Mouse (Mus musculus) urinary bladder, adult 18-20 months (tissue): Measurements from ENCODE around the gene Acot7.
"Not testable (repeated sequence)": the region's sequence is repeated elsewhere in the genome, so short reads cannot be mapped to it uniquely, and the experiment has no call there.

Source experiments
- DNase-seq, 2 experiments: peaks; one replicate each; pipeline ENCODE4 v3.0.0; 2022; ENCODE audit warnings: low spot score in 2 of 2, mixed read lengths in 2 of 2

Gene Acot7

DNA sequence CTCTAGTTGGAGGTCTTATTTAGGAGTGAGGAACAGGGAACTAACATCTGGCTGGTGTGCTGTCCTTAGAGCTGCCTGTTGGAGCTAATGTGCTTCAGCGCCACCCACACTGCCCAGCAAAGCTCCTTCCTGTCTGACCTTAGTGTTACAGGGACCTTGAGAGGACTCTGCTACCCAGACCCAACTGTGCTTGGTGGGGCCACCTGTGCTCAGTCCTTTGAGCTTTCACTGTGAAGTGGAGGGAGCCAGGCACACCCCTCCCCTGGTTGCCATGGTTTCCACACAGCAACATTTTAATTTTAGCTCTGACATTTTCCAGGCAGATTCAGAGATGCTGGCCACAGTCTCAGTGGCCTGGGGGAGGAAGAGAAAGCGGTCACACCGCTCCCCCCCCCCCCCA is 25.0 kb downstream of the Acot7 start:
- DNase-seq: no peak

GRCm38 (mm10) chr4:152204663-152205062 is 26.7 kb downstream of the Acot7 start:
- no peak for DNase-seq

DNA sequence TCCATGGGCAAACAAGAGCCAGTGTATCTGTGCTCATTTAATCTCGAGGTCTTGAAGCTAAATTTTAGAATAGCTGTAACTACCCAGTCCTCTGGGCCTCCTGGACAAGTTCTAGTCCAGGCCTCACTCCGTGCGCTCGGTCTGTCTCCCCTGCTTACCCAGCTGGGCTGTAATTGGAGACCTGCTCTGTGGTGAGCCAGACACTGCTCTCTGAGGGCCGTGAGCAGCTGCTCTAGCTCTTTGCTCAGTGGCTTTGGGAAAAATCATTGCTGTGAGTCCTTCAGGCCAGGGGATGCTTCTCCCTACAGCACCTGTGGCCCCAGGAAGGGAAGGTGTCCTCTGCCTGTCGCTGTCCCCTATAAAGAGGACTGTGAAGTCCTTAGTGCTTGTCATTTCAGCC is 28.3 kb downstream of the Acot7 start:
- DNase-seq: no peak

- no peak for DNase-seq
Measured at GRCm38 (mm10) chr4:152209623-152210022, 31.7 kb downstream of the Acot7 start.

DNA sequence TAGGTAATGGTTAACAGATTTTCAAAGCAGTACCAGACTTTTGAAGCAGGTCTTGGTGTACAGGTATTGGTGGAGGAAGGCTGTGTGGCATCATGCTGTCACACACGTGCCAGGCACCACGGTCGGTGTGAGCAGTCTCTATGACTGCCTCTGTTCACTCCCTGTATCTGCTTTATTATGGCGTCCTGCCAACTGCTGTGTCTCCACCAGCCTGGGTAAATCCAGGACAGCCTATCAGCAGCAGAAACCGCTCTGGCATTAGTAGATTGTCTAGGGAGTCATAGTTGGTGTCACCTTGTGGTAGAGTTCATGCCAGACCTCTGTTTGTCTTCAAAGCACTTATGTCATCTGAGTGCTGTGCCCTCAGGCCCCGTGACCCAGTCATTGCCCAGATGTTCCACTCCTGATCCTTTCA is 34.2 kb downstream of the Acot7 start:
- DNase-seq: no peak

GRCm38 (mm10) chr4:152212531-152212930 is 34.6 kb downstream of the Acot7 start:
- DNase-seq: peak in 1 of 2 experiments; percentile 36

- DNase-seq: no peak
Measured at GRCm38 (mm10) chr4:152212974-152213373, 35.0 kb downstream of the Acot7 start.

DNA sequence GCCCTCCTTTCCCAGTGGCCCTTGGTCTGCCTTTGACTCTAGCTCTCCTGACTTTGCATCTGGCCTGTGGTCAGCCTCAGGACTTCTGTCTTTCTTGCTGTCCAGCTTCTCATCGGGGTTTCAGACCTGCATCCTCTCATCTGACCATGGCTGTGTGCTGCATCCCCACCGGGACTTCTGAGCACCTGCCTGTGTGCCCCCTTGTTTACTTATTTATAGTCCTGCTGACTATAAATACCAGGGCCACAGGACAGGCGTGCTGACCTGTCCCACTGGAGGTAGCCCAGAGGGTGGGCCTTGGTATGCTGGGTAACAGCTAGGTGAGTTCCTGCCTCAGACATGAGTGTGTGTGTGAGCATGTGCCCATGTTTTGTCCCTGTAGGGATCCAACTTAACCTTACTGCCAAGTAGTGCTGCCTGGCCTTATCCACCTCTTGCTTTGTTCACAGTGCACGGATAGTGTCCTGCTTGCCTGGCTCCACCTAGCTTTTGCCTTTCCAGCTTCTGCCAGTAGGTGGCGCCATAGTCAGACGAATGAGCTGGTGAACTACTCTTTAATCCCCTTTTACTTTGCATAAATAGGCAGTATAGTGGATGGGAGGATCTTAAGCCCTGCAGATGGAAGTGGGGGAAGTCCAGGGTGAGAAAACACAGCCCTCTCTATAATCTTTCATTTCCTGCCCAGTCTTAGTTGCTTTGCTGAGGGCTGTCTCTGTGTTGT is 36.0 kb downstream of the Acot7 start:
- peak; percentile 76 to 89 for DNase-seq

GRCm38 (mm10) chr4:152214871-152215415 is 37.0 kb downstream of the Acot7 start:
- no peak for DNase-seq

- DNase-seq: no peak
Measured at GRCm38 (mm10) chr4:152219591-152219990, 41.7 kb downstream of the Acot7 start.

DNA sequence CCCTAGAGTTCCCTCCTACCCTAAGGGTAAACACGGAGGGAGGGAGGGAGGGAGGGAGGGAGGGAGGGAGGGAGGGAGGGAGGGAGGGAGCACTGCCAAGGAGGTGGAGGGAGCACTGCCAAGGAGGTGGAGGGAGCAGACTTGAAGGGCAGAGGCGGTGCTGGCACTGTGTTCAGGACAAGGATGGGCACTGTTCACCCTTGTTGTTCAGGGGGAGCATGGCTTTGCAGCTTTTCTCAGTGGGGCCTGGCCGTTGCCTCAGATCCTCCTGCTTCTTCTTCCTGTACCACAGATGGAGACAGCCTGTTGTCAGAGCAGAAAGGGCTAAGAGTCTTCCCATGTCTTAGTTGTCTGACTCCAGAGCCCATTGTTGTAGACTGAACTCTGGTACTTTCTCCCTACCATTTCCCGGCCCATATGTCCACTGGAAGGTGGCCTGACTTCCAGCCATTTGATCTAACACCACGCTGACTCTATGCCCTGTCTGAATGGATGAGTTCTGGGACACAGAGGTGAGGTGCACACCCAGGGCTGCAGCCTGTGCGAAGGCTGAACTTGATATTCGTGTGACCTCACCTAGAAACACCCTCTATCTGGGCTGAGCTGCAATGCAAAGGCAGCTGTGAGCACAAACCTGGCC is 43.0 kb downstream of the Acot7 start:
- DNase-seq: no peak

DNA sequence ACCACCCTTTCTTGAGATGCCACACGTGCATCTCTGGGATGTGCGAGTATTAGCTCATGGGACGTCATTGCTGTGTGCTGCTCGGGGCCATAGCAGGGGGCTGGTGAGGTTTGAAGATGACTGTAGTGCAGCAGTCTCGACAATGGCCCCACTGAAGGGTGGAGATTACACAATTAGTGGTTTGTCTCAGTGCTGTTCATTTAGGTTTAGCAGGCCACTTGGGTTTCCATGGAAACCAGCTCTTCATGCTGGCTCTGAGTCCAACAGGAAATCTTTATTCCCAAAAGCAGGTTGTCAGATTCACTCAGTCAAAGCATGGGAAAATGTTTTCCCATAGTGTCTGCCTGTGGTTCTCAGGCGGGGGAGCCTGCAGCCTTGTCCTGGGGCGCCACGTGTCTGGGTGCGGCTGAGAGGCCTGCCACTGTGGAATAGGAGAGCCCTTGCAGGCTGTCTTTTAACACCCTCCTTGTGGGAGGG is 43.5 kb downstream of the Acot7 start:
- no peak for DNase-seq

DNA sequence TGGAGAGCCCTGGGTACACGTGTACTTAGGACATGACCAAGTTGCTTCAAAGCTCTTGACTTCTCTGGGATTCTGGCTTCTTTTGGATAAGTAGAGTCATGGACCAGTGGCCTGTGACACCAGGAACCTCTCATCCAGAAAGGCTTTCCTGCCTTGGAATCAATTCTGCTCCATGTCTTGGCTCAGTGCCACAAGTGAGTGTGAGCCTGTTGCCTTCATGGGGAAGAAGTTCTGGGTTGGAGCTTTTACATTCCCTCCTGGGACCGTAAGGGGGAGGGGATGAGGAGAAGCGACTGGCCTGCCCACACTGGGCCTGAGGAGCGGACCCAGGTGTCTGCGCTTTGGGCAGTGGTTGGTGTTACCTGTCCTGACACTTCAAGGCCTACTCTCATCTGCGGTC is 44.2 kb downstream of the Acot7 start:
- DNase-seq: no peak

GRCm38 (mm10) chr4:152222513-152222912 is 44.6 kb downstream of the Acot7 start:
- no peak for DNase-seq

DNA sequence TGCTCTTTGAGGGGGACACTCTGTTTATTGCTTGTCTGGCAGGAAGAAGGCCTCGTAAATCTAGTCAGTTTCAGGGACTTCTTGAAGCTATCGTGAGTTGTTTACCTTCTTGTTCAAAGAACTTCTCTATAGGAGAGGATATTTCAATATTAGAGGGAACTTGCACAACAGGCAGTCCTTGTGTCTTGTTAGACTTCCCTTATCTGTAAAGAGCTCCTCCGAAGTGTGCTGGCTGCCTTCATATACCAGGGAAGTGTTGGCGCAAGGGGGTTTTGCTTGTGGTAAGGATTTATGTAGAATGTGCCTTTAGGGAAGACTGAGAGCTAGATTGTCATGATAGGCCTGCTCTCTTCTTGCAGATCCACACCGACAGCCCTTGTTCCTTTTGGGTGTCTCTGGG is 46.2 kb downstream of the Acot7 start:
- DNase-seq: no peak

DNA sequence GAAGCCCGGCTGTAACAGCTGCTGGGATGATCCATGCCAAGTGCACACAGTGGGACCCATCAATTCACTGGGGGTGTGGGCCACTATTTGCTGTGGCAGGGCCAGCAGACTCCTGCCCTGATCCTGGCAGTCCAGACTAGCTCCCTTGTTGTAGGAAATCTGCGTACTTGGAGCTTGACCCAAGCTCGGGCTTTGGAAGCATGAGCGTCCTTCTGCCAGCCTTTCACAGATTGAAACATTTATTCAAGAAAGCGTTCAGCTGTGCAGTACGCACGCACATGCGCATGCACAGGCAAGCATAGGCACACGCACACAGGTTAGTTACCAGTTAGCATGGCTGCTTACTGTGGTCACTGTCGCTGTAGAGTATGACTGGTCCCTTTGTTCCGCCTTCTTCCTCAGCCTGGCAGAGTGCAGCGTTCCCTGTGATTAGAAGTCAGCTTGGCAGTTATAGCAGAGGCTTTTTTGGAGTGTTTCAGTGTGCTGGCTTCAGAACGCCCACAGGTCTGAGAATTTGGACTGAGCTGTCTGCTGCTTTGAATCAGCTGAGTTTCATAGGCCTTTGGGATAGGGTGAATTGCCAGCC is 49.1 kb downstream of the Acot7 start:
- no peak for DNase-seq

GRCm38 (mm10) chr4:152227749-152228527 is 50.0 kb downstream of the Acot7 start:
- no peak for DNase-seq

DNA sequence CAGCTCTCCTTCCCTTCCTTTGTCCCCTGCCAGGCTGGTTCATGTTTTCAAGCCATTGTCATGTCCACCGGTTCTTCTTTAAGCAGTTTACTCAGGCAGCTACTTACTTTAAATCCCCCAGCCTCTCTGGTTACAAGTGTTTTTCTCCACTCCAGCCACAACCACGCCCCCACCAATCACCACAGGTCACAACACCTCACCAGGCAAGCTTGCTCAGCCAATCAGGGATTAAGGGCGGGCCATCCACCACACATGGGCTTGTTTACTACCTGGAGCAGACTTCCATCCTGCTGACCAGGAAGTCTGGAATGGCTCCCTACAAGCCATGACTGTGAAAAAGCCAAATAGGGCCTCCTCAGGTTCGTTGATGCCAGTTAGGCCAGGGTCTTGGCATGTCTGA is 52.4 kb downstream of the Acot7 start:
- not testable (repeated sequence) for DNase-seq

DNA sequence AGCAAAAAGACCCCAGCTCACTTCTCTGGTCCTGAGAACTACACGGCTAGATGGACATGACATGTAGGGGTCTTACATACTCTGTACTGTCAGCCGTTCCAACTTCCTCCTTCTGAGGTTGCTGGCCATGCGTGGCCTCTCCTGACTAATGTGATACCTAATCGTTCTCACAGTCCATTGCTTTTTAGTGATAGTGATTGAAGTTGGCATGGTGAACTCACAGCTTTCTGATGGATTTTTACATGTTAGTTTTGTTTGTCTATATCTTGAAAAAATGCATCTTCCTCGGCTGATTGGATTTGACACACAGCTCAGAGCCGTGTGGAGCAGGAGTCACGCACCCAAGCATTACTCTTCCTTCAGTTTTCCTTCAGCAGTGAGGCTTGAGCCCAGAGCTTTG is 53.4 kb downstream of the Acot7 start:
- DNase-seq: no peak

- no peak for DNase-seq
Measured at GRCm38 (mm10) chr4:152232411-152232903, 54.5 kb downstream of the Acot7 start.

GRCm38 (mm10) chr4:152239974-152240373 is 62.0 kb downstream of the Acot7 start:
- no peak for DNase-seq
